Mouse (Mus musculus): ENCODE data around the gene Tufm.

The Tufm gene

GRCm38 (mm10) chr7:126460623-126461399, 26.4 kb upstream of the Tufm start:
- H3K27me3 ChIP-seq (ENCODE audit: control insufficient read depth, insufficient read depth, low read length, poor library complexity, severe bottlenecking), result no peaks in the 10 kb centered on the region
- DNase-seq (ENCODE audit: low read depth, low spot score), result no peak

GRCm38 (mm10) chr7:126461626-126462025, 25.5 kb upstream of the Tufm start:
- no peak for DNase-seq (ENCODE audit: low read depth, low spot score)
- Histone ChIP-seq H3K36me3 (ENCODE audit: control insufficient read depth, insufficient read depth, low read length, poor library complexity, severe bottlenecking) (no peaks in the 10 kb centered on the region; the same call in 1 of the 2 replicates), H3K27me3 (ENCODE audit: control insufficient read depth, insufficient read depth, low read length, poor library complexity, severe bottlenecking) (no peaks in the 10 kb centered on the region)

More at GRCm38 (mm10) chr7:126460623-126461399, 26.4 kb upstream of the Tufm start:
- H3K36me3 ChIP-seq (ENCODE audit: control insufficient read depth, insufficient read depth, low read length, poor library complexity, severe bottlenecking), result no peaks in the 10 kb centered on the region

GRCm38 (mm10) chr7:126463004-126463403, 24.2 kb upstream of the Tufm start, which contains the start of gene Atp2a1:
TSS of gene Atp2a1 (minus strand) at chr7:126463108.
- H3K36me3 ChIP-seq (ENCODE audit: control insufficient read depth, insufficient read depth, low read length, poor library complexity, severe bottlenecking), result peaks cover 5% of the 10 kb centered on the region
- no peaks in the 10 kb centered on the region for H3K27me3 ChIP-seq (ENCODE audit: control insufficient read depth, insufficient read depth, low read length, poor library complexity, severe bottlenecking)
- DNase-seq (ENCODE audit: low read depth, low spot score), result no peak

- Histone ChIP-seq H3K27me3 (ENCODE audit: control insufficient read depth, insufficient read depth, low read length, poor library complexity, severe bottlenecking) (no peaks in the 10 kb centered on the region), H3K36me3 (ENCODE audit: control insufficient read depth, insufficient read depth, low read length, poor library complexity, severe bottlenecking) (peaks cover 5% of the 10 kb centered on the region)
- DNase-seq (ENCODE audit: low read depth, low spot score), result no peak
Observed at GRCm38 (mm10) chr7:126463547-126463946, 23.6 kb upstream of the Tufm start.

DNA sequence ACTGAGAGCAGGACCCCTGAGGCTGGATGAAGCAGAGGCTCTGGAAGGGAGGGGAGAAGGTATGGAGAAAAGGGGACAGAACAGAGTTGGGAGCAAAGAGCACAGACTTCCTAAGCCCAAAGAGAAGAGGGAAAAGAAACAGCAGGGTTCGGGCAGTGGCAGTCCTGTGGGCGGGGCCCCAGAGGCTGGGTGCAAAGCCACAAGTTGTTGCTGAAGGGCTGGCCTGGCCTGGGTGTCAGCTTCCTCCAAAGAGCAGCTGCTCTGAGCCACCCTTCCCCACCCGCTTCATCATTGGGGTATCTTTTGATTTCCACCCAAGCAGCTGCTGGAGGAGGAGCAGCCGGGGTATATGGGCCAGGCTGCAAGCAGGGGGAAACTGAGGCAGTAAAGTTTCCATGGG, 23.0 kb upstream of the Tufm start:
- no peaks in the 10 kb centered on the region for H3K27me3 ChIP-seq (ENCODE audit: control insufficient read depth, insufficient read depth, low read length, poor library complexity, severe bottlenecking)
- H3K36me3 ChIP-seq (ENCODE audit: control insufficient read depth, insufficient read depth, low read length, poor library complexity, severe bottlenecking), result peaks cover 5% of the 10 kb centered on the region
- no peak for DNase-seq (ENCODE audit: low read depth, low spot score)

DNA sequence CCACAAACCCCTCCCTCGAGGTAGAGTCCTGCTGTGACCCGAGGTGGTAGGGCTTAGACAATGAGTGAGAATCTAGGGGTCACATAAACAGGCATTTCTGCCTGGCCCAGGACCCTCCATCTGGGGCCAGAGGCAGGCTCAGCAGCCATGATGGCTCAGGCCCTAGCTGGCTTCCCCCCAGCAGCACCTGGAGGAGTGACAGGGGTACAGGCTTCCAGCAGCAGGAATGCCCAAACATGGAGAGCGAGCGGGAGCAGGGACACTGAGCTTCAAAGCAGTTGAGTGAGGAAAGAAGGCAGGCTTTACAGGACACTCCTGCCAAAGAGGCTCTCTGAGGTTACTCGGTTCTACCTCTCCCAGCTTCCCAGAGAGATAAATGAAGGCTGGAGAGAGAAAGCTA, 22.3 kb upstream of the Tufm start:
- no peaks in the 10 kb centered on the region for H3K27me3 ChIP-seq (ENCODE audit: control insufficient read depth, insufficient read depth, low read length, poor library complexity, severe bottlenecking)
- DNase-seq (ENCODE audit: low read depth, low spot score), result no peak
- peaks cover 5% of the 10 kb centered on the region for H3K36me3 ChIP-seq (ENCODE audit: control insufficient read depth, insufficient read depth, low read length, poor library complexity, severe bottlenecking)

DNA sequence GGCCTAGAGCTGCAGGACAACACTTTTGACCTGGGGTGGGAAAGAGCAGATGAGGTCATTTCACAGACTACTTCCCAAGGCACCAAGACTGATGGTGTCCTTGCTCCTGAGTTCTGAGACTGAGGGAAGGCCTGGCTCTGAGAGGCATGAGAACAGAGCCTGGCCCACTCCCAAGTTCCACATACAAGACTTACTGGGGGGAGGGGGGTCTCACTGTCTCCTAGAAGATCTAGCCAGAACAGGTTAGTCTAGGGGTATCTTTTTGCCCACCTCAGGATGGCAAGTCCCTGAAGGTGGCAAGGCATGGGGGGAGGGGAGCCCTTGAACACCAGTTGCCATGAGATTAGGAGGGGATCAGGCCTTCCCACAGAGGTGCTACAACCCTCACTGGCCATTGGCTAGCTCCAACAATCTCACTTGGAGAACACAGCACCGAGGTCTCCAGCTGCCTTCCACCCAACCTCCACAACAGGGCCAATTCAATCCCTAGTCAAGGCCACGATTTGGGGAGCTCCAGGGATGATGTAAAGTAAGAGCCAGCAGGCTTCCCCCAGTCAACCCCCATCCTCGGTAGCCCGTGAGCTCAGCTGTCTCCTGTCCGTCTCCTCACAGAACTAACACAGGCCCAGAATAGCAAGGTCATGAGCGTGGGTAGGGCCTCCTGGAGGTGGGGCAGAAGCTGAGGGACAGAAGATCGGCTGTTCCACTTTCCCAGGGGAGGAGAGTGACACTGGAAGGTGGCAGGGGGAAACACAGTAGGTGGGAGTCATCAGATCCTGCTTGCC, 21.7 kb upstream of the Tufm start:
- Histone ChIP-seq H3K36me3 (ENCODE audit: control insufficient read depth, insufficient read depth, low read length, poor library complexity, severe bottlenecking) (peaks cover 5% of the 10 kb centered on the region), H3K27me3 (ENCODE audit: control insufficient read depth, insufficient read depth, low read length, poor library complexity, severe bottlenecking) (no peaks in the 10 kb centered on the region)
- DNase-seq (ENCODE audit: low read depth, low spot score), result no peak

DNA sequence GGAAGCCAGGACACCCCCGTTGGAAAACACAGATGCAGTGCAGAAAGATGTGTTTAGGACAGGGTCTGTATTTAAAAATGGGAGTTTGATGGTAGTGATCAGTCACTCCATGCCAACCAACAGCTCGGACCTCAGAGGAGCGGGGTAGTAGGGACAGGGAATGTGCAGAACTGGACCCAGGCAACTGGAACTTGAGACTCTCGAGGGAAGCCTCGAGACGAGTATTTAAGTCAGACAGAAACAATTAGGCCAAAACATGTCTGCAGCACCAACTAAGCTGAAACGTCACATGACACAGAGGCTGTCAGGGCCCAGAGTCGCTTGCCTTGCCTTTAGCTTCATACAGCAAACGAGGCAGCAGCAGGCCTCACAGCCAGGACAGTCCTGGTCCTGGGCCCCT, 21.0 kb upstream of the Tufm start:
- peaks cover 5% of the 10 kb centered on the region for H3K36me3 ChIP-seq (ENCODE audit: control insufficient read depth, insufficient read depth, low read length, poor library complexity, severe bottlenecking)
- no peak for DNase-seq (ENCODE audit: low read depth, low spot score)
- H3K27me3 ChIP-seq (ENCODE audit: control insufficient read depth, insufficient read depth, low read length, poor library complexity, severe bottlenecking), result no peaks in the 10 kb centered on the region

GRCm38 (mm10) chr7:126466707-126467106, 20.5 kb upstream of the Tufm start:
- no peak for DNase-seq (ENCODE audit: low read depth, low spot score)
- H3K36me3 ChIP-seq (ENCODE audit: control insufficient read depth, insufficient read depth, low read length, poor library complexity, severe bottlenecking), result peaks cover 5% of the 10 kb centered on the region
- no peaks in the 10 kb centered on the region for H3K27me3 ChIP-seq (ENCODE audit: control insufficient read depth, insufficient read depth, low read length, poor library complexity, severe bottlenecking)

DNA sequence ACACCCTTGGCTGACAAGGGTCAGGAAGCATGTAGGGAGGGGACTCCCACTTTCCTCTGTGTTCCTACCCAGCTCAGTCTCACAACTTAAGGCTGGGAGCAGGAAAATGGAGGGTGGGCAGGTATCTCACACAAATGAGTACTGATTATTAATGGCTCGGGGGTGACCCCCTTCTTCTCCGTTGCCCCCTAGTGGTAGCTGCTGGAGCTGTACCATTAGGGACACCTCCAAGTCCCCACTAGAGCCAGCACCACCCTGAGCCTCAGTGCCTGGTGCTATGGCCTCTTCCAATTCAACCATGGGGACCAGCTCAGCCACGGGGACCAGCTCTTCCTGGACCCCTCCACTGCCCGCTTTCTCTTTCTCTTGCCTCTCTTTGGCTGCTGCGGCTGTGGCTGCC, 19.9 kb upstream of the Tufm start:
- peak; percentile 80 for DNase-seq (ENCODE audit: low read depth, low spot score)
- H3K36me3 ChIP-seq (ENCODE audit: control insufficient read depth, insufficient read depth, low read length, poor library complexity, severe bottlenecking), result peaks cover 5% of the 10 kb centered on the region
- H3K27me3 ChIP-seq (ENCODE audit: control insufficient read depth, insufficient read depth, low read length, poor library complexity, severe bottlenecking), result no peaks in the 10 kb centered on the region

GRCm38 (mm10) chr7:126467834-126468627, 19.1 kb upstream of the Tufm start:
- no peak for DNase-seq (ENCODE audit: low read depth, low spot score)
- H3K36me3 ChIP-seq (ENCODE audit: control insufficient read depth, insufficient read depth, low read length, poor library complexity, severe bottlenecking), result peaks cover 5% of the 10 kb centered on the region
- H3K27me3 ChIP-seq (ENCODE audit: control insufficient read depth, insufficient read depth, low read length, poor library complexity, severe bottlenecking), result no peaks in the 10 kb centered on the region

DNA sequence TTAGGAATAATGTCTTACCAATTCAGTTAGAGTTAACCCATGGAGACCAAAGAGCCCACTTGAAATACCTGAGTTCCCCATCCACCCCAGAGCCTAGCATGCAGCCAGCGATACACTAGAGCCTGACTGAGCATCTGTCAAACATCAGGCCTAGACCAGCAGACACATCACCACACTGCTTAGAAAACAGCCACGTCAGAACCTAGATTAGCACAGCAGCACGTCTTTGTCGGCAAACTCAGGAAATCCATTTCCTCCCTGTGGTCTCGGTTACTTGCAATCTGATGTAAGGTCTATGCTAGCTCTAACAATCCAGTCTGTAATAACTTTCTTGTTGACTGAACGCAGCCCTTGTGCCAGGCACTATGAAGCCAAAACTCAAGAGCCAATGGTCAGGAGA, 17.1 kb upstream of the Tufm start:
- no peaks in the 10 kb centered on the region for H3K27me3 ChIP-seq (ENCODE audit: control insufficient read depth, insufficient read depth, low read length, poor library complexity, severe bottlenecking)
- peaks cover 5% of the 10 kb centered on the region for H3K36me3 ChIP-seq (ENCODE audit: control insufficient read depth, insufficient read depth, low read length, poor library complexity, severe bottlenecking)
- DNase-seq (ENCODE audit: low read depth, low spot score), result peak; percentile 68

DNA sequence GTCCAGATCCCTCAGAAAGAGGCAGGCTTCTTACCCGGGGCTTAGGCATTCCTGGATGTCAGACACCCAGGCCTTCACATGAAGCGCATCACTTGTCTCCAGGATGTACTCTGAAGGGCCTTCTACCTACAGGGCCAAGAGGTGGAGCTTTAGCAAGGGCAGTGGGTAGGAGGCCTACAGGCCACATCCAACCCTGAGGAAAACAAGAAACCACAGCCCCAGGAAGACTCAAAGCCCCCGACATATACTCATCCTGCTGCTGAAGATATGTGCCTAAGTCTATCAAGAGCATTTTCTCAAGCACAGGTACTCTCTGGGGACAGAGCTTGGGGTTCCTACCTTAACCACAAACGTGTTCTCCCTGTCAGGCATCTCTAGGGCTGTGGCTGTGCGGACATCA, 15.8 kb upstream of the Tufm start:
- no peak for DNase-seq (ENCODE audit: low read depth, low spot score)
- Histone ChIP-seq H3K27me3 (ENCODE audit: control insufficient read depth, insufficient read depth, low read length, poor library complexity, severe bottlenecking) (no peaks in the 10 kb centered on the region), H3K36me3 (ENCODE audit: control insufficient read depth, insufficient read depth, low read length, poor library complexity, severe bottlenecking) (peaks cover 5% of the 10 kb centered on the region)

DNA sequence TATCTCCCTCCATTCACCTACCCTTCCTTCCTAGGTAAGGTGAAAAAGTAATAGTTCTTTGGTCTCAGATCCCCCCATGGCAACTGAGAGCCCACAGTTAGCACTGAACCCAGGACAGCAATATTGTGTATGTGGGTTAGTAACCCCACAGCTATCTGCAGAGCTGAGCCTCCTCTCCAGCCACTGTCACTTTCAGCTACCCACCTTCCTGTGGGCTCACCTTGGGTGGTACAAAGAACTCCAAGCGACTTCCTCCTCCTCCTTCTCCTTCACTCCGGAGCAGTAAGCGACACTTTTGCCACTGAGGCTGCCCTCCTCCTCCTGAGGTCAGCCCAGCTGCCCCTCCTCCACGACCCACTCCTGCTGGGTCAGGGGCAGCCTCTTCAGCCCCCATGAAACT, 15.3 kb upstream of the Tufm start:
- peaks cover 5% of the 10 kb centered on the region for H3K36me3 ChIP-seq (ENCODE audit: control insufficient read depth, insufficient read depth, low read length, poor library complexity, severe bottlenecking)

DNA sequence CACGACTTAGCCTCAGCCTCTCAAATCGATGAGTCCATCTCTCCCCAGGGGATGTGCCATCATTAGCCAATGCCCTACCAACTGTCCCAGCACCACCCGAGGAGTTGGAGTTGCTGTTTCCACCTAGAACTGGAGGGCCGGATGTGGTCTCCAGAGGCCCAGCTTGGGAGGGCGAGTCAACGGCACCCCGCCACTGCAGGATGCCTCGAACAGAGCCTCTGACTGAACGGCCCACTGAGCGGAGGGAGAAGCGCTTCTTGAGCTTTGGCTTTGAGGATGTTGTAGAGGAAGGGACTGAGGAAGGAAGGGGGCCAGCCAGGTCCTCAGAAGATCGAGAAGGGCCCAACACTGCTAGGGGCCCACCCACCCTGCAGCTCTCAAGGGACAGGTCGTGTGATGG, 14.9 kb upstream of the Tufm start:
- DNase-seq (ENCODE audit: low read depth, low spot score), result peak; percentile 61
- no peaks in the 10 kb centered on the region for H3K27me3 ChIP-seq (ENCODE audit: control insufficient read depth, insufficient read depth, low read length, poor library complexity, severe bottlenecking)
- H3K36me3 ChIP-seq (ENCODE audit: control insufficient read depth, insufficient read depth, low read length, poor library complexity, severe bottlenecking), result peaks cover 3% of the 10 kb centered on the region; the same call in 1 of the 2 replicates

More for the DNA sequence above, 15.3 kb upstream of the Tufm start:
- no peak for DNase-seq (ENCODE audit: low read depth, low spot score)
- H3K27me3 ChIP-seq (ENCODE audit: control insufficient read depth, insufficient read depth, low read length, poor library complexity, severe bottlenecking), result no peaks in the 10 kb centered on the region
